Mouse (Mus musculus) adrenal gland (tissue): Measurements from ENCODE around the gene Pfkl.
"Not testable (repeated sequence)": the region's sequence is repeated elsewhere in the genome, so short reads cannot be mapped to it uniquely, and the experiment has no call there.

Experiments
- intact Hi-C: fragments of 180-260 bp; cut with DNase I; formaldehyde crosslinking; loops from one replicate; pipeline ENCODE4 v1.15.1; 2025

Pfkl gene

GRCm38 (mm10) chr10:77971709-77972553 lies 38.0 kb downstream of the Pfkl start:
- intact Hi-C loops: no loop called here

- intact Hi-C loops: no loop called here
Observed at GRCm38 (mm10) chr10:77971191-77971590, 38.7 kb downstream of the Pfkl start.

GRCm38 (mm10) chr10:77970481-77970880 lies 39.4 kb downstream of the Pfkl start, which contains the start of gene Trpm2:
Trpm2 (minus strand) TSS chr10:77970563.
- intact Hi-C loops: no loop called here

- intact Hi-C loops: no loop called here
Observed at GRCm38 (mm10) chr10:77969973-77970325, 39.9 kb downstream of the Pfkl start.

- intact Hi-C loops: no loop called here
Observed at GRCm38 (mm10) chr10:77969274-77969972, 40.5 kb downstream of the Pfkl start.

DNA sequence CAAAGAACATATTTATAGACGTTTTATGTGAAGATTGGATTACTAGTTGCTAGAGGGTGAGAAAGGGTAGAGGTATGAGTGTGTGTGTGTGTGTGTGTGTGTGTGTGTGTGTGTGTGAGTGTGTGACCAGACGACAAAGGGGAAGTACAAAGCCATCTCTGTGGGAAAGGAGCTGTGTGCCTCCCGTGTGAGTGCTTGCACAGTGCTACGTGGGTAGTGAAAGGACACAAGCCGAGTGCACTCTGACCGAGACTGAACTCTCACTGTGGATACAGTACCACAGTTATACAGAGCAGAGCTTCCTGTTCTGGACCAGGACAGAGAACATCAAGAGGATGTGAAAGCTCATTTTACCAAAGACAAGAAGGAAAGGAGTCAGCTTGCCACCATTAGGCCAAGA lies 45.9 kb downstream of the Pfkl start:
- intact Hi-C loops: no loop called here

- intact Hi-C loops: no loop called here
Observed at GRCm38 (mm10) chr10:77962725-77963124, 47.2 kb downstream of the Pfkl start.

GRCm38 (mm10) chr10:77950468-77950867 lies 59.4 kb downstream of the Pfkl start:
- intact Hi-C loops: not testable (repeated sequence)

DNA sequence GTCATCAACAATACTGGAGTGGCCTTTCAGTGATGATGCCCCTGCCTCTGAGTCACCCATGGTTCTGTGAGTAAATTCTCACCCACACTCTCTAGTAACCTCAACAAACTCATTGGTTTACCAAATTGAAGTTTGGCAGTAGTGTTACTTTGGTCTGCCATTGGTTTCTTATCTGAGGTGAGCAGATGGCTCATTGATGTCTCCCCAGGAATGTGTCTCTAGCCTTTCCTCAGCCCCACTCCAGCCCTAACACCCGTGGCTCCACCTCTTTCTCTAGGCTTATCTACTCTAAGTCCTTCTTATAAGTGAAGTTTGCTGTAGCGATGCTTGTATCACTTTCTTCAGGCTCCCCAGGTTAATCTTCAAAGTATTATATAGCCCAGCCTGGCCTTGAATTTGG lies 70.2 kb downstream of the Pfkl start:
- intact Hi-C loops: no loop called here
